Mouse (Mus musculus): ENCODE results near the gene Usp31. TPM values are rescaled to one million over a fixed set of nuclear protein-coding genes. Genes with fewer than 3 reads are reported as not detected.

Usp31 gene
- polyA plus RNA-seq, 1 experiment from 2014 or later = 4.2 TPM

DNA sequence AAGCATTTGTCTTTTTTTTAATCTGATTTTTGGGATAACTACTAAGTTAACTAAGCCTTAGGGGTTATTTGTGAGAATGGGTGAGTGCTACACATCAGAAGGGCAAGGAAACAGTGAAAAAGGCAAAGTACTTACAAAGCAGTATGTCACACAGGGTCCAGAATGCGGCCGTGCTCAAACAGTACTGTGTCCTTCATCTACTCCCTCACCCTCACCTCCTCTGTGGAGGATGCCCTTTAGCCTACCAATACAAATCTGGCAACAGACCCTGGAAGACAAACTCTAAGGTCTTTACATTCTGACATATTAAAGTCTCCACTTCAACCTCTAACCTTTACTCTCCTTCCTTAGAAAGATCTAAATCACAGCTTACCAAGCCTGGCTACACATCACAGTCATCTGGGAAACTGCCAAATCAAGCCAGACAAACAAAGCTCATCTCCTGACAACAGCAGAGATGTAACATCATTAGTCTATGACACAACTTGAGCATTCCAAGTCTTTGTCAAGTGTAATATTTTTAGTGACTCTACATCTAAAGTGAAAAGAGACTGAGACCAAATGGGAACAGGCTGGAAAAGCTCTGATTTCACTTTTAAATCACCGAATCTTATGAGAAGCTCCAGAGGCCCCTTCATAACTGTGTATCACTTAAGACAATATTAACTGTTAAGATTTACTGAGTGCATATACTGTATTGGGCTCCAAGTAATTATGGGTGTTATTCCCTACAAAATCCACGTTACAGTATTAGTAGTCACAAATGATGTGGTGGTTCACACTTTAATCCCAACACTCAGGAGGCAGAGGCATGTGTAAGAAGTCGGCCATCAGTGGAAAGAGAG is 21.7 kb downstream of the Usp31 start:
- DNase-seq (ENCODE audit: low spot score, missing footprints) = no peak
- ATAC-seq (ENCODE audit: low FRiP score) = no peak
- H3K4me1 ChIP-seq (ENCODE audit: control insufficient read depth, insufficient read depth, low read length) = no peaks in the 10 kb centered on the region
- H3K4me3 ChIP-seq (ENCODE audit: low read depth, low read length) = no peak overlapping the region
- no peaks in the 10 kb centered on the region for H3K9me3 ChIP-seq (ENCODE audit: control insufficient read depth, low read length)
- 88% methylated on average over 5 of the region's 5 CpGs for WGBS
- H3K4me2 ChIP-seq = no peak overlapping the region
- H3K27ac ChIP-seq (ENCODE audit: low read depth, low read length) = no peak overlapping the region
- H3K9ac ChIP-seq (ENCODE audit: low read length) = no peak overlapping the region
- H3K36me3 ChIP-seq (ENCODE audit: control insufficient read depth, insufficient read depth, low read length) = no peaks in the 10 kb centered on the region
- H3K27me3 ChIP-seq (ENCODE audit: control insufficient read depth, insufficient read depth, low read length) = no peaks in the 10 kb centered on the region

- H3K4me2 ChIP-seq = no peak overlapping the region
These were observed 25.9 kb downstream of the Usp31 start for GRCm38 (mm10) chr7:121681191-121681590.

DNA sequence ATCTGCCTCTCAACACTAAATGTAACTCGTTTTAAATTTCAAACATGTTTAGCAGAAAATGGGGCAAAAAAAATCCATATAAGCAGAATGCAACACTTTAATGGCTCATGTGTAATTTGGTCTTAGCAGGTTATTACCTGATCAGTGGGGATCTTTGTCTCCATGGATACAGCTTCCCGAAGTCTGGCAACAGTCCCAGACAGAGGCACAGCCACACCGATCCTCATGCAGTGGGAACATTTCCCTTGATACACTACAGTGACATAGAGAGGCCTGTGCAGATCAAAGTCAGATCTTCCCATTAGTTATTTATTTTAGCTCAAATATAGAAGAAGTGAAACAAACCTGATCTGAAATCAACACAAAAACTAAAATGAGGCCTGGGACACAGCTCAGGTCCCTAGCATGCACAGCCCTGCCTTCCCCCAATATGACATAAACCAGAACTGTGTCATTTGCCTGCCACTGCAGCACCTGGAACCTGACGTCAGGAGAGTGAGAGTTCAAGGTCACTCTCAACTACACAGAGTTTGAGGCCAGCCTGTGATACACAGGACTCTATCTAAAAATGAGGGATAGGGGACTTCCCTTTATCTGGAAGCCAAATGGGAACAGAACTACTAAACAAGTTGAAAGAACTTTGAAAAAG is 29.8 kb downstream of the Usp31 start:
- Histone ChIP-seq H3K4me3 (ENCODE audit: low read depth, low read length) (no peak overlapping the region), H3K4me1 (ENCODE audit: control insufficient read depth, insufficient read depth, low read length) (no peaks in the 10 kb centered on the region), H3K9me3 (ENCODE audit: control insufficient read depth, low read length) (no peaks in the 10 kb centered on the region), H3K4me2 (no peak overlapping the region), H3K9ac (ENCODE audit: low read length) (no peak overlapping the region), H3K27me3 (ENCODE audit: control insufficient read depth, insufficient read depth, low read length) (no peaks in the 10 kb centered on the region), H3K36me3 (ENCODE audit: control insufficient read depth, insufficient read depth, low read length) (no peaks in the 10 kb centered on the region), H3K27ac (ENCODE audit: low read depth, low read length) (no peak overlapping the region)
- 83% methylated on average over 4 of the region's 4 CpGs for WGBS
- ATAC-seq (ENCODE audit: low FRiP score) = no peak
- no peak for DNase-seq (ENCODE audit: low spot score, missing footprints)

More at GRCm38 (mm10) chr7:121681191-121681590, 25.9 kb downstream of the Usp31 start:
- Histone ChIP-seq H3K9ac (ENCODE audit: low read length) (no peak overlapping the region), H3K4me1 (ENCODE audit: control insufficient read depth, insufficient read depth, low read length) (no peaks in the 10 kb centered on the region), H3K27ac (ENCODE audit: low read depth, low read length) (no peak overlapping the region), H3K27me3 (ENCODE audit: control insufficient read depth, insufficient read depth, low read length) (no peaks in the 10 kb centered on the region), H3K4me3 (ENCODE audit: low read depth, low read length) (no peak overlapping the region), H3K36me3 (ENCODE audit: control insufficient read depth, insufficient read depth, low read length) (no peaks in the 10 kb centered on the region), H3K9me3 (ENCODE audit: control insufficient read depth, low read length) (no peaks in the 10 kb centered on the region)
- ATAC-seq (ENCODE audit: low FRiP score) (no peak), DNase-seq (ENCODE audit: low spot score, missing footprints) (no peak)

GRCm38 (mm10) chr7:121660705-121661104 is 46.3 kb downstream of the Usp31 start:
- Histone ChIP-seq H3K9me3 (ENCODE audit: control insufficient read depth, low read length) (no peaks in the 10 kb centered on the region), H3K27me3 (ENCODE audit: control insufficient read depth, insufficient read depth, low read length) (no peaks in the 10 kb centered on the region), H3K4me3 (ENCODE audit: low read depth, low read length) (no peak overlapping the region), H3K4me1 (ENCODE audit: control insufficient read depth, insufficient read depth, low read length) (no peaks in the 10 kb centered on the region), H3K36me3 (ENCODE audit: control insufficient read depth, insufficient read depth, low read length) (peaks cover 6% of the 10 kb centered on the region; the same call in 1 of the 2 replicates), H3K4me2 (no peak overlapping the region), H3K27ac (ENCODE audit: low read depth, low read length) (no peak overlapping the region), H3K9ac (ENCODE audit: low read length) (no peak overlapping the region)
- 85% methylated on average over 1 of the region's 1 CpGs for WGBS
- DNase-seq (ENCODE audit: low spot score, missing footprints) (no peak), ATAC-seq (ENCODE audit: low FRiP score) (no peak)

GRCm38 (mm10) chr7:121658866-121659265 is 48.2 kb downstream of the Usp31 start:
- H3K4me2 ChIP-seq = no peak overlapping the region
- no peak for ATAC-seq (ENCODE audit: low FRiP score)
- H3K36me3 ChIP-seq (ENCODE audit: control insufficient read depth, insufficient read depth, low read length) = peaks cover 6% of the 10 kb centered on the region; the same call in 1 of the 2 replicates
- 92% methylated on average over 7 of the region's 7 CpGs for WGBS
- H3K27ac ChIP-seq (ENCODE audit: low read depth, low read length) = no peak overlapping the region
- H3K4me1 ChIP-seq (ENCODE audit: control insufficient read depth, insufficient read depth, low read length) = no peaks in the 10 kb centered on the region
- no peak overlapping the region for H3K4me3 ChIP-seq (ENCODE audit: low read depth, low read length)
- H3K9me3 ChIP-seq (ENCODE audit: control insufficient read depth, low read length) = no peaks in the 10 kb centered on the region
- DNase-seq (ENCODE audit: low spot score, missing footprints) = no peak
- H3K27me3 ChIP-seq (ENCODE audit: control insufficient read depth, insufficient read depth, low read length) = no peaks in the 10 kb centered on the region
- H3K9ac ChIP-seq (ENCODE audit: low read length) = no peak overlapping the region

- no peak for DNase-seq (ENCODE audit: low spot score, missing footprints)
- WGBS = 87% methylated on average over 2 of the region's 2 CpGs
- H3K4me3 ChIP-seq (ENCODE audit: low read depth, low read length) = no peak overlapping the region
- peaks cover 8% of the 10 kb centered on the region; the same call in 1 of the 2 replicates for H3K36me3 ChIP-seq (ENCODE audit: control insufficient read depth, insufficient read depth, low read length)
- H3K27me3 ChIP-seq (ENCODE audit: control insufficient read depth, insufficient read depth, low read length) = no peaks in the 10 kb centered on the region
- H3K9ac ChIP-seq (ENCODE audit: low read length) = no peak overlapping the region
- no peaks in the 10 kb centered on the region for H3K9me3 ChIP-seq (ENCODE audit: control insufficient read depth, low read length)
- no peak overlapping the region for H3K27ac ChIP-seq (ENCODE audit: low read depth, low read length)
- no peak overlapping the region for H3K4me2 ChIP-seq
- H3K4me1 ChIP-seq (ENCODE audit: control insufficient read depth, insufficient read depth, low read length) = no peaks in the 10 kb centered on the region
- ATAC-seq (ENCODE audit: low FRiP score) = no peak
These were observed 52.4 kb downstream of the Usp31 start for GRCm38 (mm10) chr7:121654675-121655074.

- no peaks in the 10 kb centered on the region for H3K9me3 ChIP-seq (ENCODE audit: control insufficient read depth, low read length)
- WGBS = 93% methylated on average over 2 of the region's 2 CpGs
- H3K36me3 ChIP-seq (ENCODE audit: control insufficient read depth, insufficient read depth, low read length) = peaks cover 11% of the 10 kb centered on the region; the same call in 1 of the 2 replicates
- no peak overlapping the region for H3K9ac ChIP-seq (ENCODE audit: low read length)
- no peaks in the 10 kb centered on the region for H3K4me1 ChIP-seq (ENCODE audit: control insufficient read depth, insufficient read depth, low read length)
- no peaks in the 10 kb centered on the region for H3K27me3 ChIP-seq (ENCODE audit: control insufficient read depth, insufficient read depth, low read length)
- DNase-seq (ENCODE audit: low spot score, missing footprints) (no peak), ATAC-seq (ENCODE audit: low FRiP score) (no peak)
- H3K4me3 ChIP-seq (ENCODE audit: low read depth, low read length) = no peak overlapping the region
- no peak overlapping the region for H3K27ac ChIP-seq (ENCODE audit: low read depth, low read length)
- no peak overlapping the region for H3K4me2 ChIP-seq
These were observed 54.4 kb downstream of the Usp31 start for GRCm38 (mm10) chr7:121652629-121653028.

- no peaks in the 10 kb centered on the region for H3K27me3 ChIP-seq (ENCODE audit: control insufficient read depth, insufficient read depth, low read length)
- H3K4me2 ChIP-seq = no peak overlapping the region
- peaks cover 11% of the 10 kb centered on the region; the same call in 1 of the 2 replicates for H3K36me3 ChIP-seq (ENCODE audit: control insufficient read depth, insufficient read depth, low read length)
- 97% methylated on average over 3 of the region's 3 CpGs for WGBS
- ATAC-seq (ENCODE audit: low FRiP score) (no peak), DNase-seq (ENCODE audit: low spot score, missing footprints) (no peak)
- H3K9ac ChIP-seq (ENCODE audit: low read length) = no peak overlapping the region
- no peaks in the 10 kb centered on the region for H3K9me3 ChIP-seq (ENCODE audit: control insufficient read depth, low read length)
- no peak overlapping the region for H3K4me3 ChIP-seq (ENCODE audit: low read depth, low read length)
- no peaks in the 10 kb centered on the region for H3K4me1 ChIP-seq (ENCODE audit: control insufficient read depth, insufficient read depth, low read length)
- H3K27ac ChIP-seq (ENCODE audit: low read depth, low read length) = no peak overlapping the region
These were observed 56.3 kb downstream of the Usp31 start for GRCm38 (mm10) chr7:121650724-121651123.
